ENCODE assay signal across 8 mouse cellular contexts in the genomic region with DNA sequence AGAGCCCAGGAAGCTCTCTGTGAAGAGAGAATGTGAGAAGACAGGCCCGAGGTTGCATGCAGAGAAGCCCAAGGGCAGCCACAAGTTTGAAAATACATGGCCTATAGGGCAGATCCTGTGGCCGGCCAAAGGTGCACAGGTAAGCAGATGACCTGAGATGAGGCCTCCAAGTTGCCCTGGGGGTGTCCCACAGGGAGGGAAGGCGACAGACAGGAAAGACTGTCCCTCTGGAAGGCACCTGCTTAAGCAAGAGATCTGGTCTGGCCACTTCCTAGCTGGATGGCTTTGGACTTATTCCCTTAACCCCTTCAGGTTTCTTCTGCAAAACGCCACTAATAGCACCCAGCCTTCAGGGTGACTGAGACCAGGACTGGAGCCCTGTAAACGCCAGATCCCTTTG. TPM values are rescaled to one million over a fixed set of nuclear protein-coding genes. Genes with fewer than 3 reads are reported as not detected.
DNase-seq lines count a peak whose midpoint lies in the region; ATAC-seq and TF ChIP-seq lines count a peak whose summit lies in the region.

No protein-coding gene starts in this region.

- TF ChIP-seq POLR2A in ES-Bruce4 (IDR thresholded peaks at IDR 0.05; ENCODE audit: insufficient read depth, low read length): no peak
- TF ChIP-seq POLR2A in small intestine, adult 2 months (IDR thresholded peaks at IDR 0.05; ENCODE audit: low read depth, low read length): 0 out of 2 replicates have a peak, but pooled peaks have one; percentile 13

- H3K4me2 ChIP-seq in liver, embryonic 13.5 days: peak overlapping the region; percentile 83

- peaks cover 8% of the 10 kb centered on the region for H3K36me3 ChIP-seq in ES-Bruce4 (ENCODE audit: control insufficient read depth, insufficient read depth, low read length, poor library complexity, severe bottlenecking)
- peaks cover 27% of the 10 kb centered on the region for H3K36me3 ChIP-seq in liver, embryonic 13.5 days
- no peaks in the 10 kb centered on the region for H3K36me3 ChIP-seq in small intestine, adult 2 months (ENCODE audit: control insufficient read depth, insufficient read depth, low read length)

- no peak for TF ChIP-seq EP300 in ES-Bruce4 (IDR thresholded peaks at IDR 0.05; ENCODE audit: insufficient read depth, low read depth, low read length)

- DNase-seq in gastrocnemius, adult 18-20 months (ENCODE audit: low spot score): peak; percentile 27
- DNase-seq in gastrocnemius, adult 8-10 months (ENCODE audit: low spot score in 2 of 2): no peak
- no peak for DNase-seq in liver, embryonic 13.5 days
- DNase-seq in embryo, embryonic 10 days (ENCODE audit: low spot score): no peak

- no peaks in the 10 kb centered on the region for H3K9me3 ChIP-seq in ES-Bruce4 (replicated peaks; ENCODE audit: control insufficient read depth, insufficient read depth, low read length, poor library complexity, severe bottlenecking)
- H3K9me3 ChIP-seq in liver, embryonic 13.5 days (replicated peaks): no peaks in the 10 kb centered on the region

- ATAC-seq in granulocyte monocyte progenitor cell, adult 5-6 weeks (replicated peaks; ENCODE audit: poor library complexity, severe bottlenecking): peak; percentile 6
- ATAC-seq in liver, embryonic 13.5 days (ENCODE audit: low read depth): no peak; the same call in 1 of the 2 replicates
- no peak for ATAC-seq in monocyte, adult 5-6 weeks (replicated peaks; ENCODE audit: insufficient number of reproducible peaks, low FRiP score, low TSS enrichment, poor library complexity, severe bottlenecking)

- H3K9ac ChIP-seq in ES-Bruce4 (ENCODE audit: low read depth, poor library complexity, severe bottlenecking): peak overlapping the region; percentile 72
- H3K9ac ChIP-seq in liver, embryonic 13.5 days: peak overlapping the region; percentile 78

- 7% methylated on average over 5 of the region's 5 CpGs for WGBS in liver, embryonic 13.5 days (ENCODE audit: insufficient replicate concordance)
- 2% methylated on average over 5 of the region's 5 CpGs for WGBS in small intestine, adult 2 months

- no peaks in the 10 kb centered on the region for H3K27me3 ChIP-seq in ES-Bruce4 (ENCODE audit: control insufficient read depth, insufficient read depth, low read length, poor library complexity, severe bottlenecking)
- H3K27me3 ChIP-seq in liver, embryonic 13.5 days: no peaks in the 10 kb centered on the region
- H3K27me3 ChIP-seq in small intestine, adult 2 months (ENCODE audit: control insufficient read depth, insufficient read depth, low read length): no peaks in the 10 kb centered on the region

- peak overlapping the region; percentile 16 for H3K27ac ChIP-seq in ES-Bruce4 (ENCODE audit: insufficient read depth, low read length)
- H3K27ac ChIP-seq in liver, embryonic 13.5 days: peak overlapping the region; percentile 87
- peak overlapping the region; percentile 73 for H3K27ac ChIP-seq in small intestine, adult 2 months (ENCODE audit: insufficient read depth, low read depth, low read length)

- H3K4me3 ChIP-seq in ES-Bruce4 (ENCODE audit: low read depth, low read length): peak overlapping the region; percentile 62
- peak overlapping the region; percentile 79 for H3K4me3 ChIP-seq in liver, embryonic 13.5 days (replicated peaks)
- H3K4me3 ChIP-seq in small intestine, adult 2 months (ENCODE audit: low read depth, low read length): peak overlapping the region; percentile 86

- TF ChIP-seq CTCF in ES-Bruce4 (IDR thresholded peaks at IDR 0.05; ENCODE audit: low read depth, low read length): no peak
- TF ChIP-seq CTCF in small intestine, adult 2 months (IDR thresholded peaks at IDR 0.05; ENCODE audit: extremely low read depth, insufficient read length, insufficient replicate concordance, low read depth, low read length): no peak

- H3K4me1 ChIP-seq in ES-Bruce4 (ENCODE audit: control insufficient read depth, insufficient read depth, low read length): no peaks in the 10 kb centered on the region
- peaks cover 78% of the 10 kb centered on the region for H3K4me1 ChIP-seq in liver, embryonic 13.5 days (replicated peaks)
- peaks cover 24% of the 10 kb centered on the region for H3K4me1 ChIP-seq in small intestine, adult 2 months (ENCODE audit: control insufficient read depth, insufficient read depth, insufficient read length, low read length)

RNA-seq across cellular contexts. Expression of a gene that starts 0.6 kb away (rescaled TPM):
- 10 to 100 TPM; 17.9 to 27.9 TPM for total RNA-seq in gastrocnemius, adult 18-20 months (2021)
- total RNA-seq in gastrocnemius, adult 8-10 months (2022): 10 to 100 TPM; 22.8 to 25.8 (median 24.8) TPM
- polyA plus RNA-seq in ES-Bruce4 (2011; ENCODE audit: insufficient read depth, insufficient read length, low read depth, missing spikeins): 17.4 and 24.2 TPM in 2 replicates
- 25.1 and 62.6 TPM in 2 replicates for total RNA-seq in granulocyte monocyte progenitor cell, adult 5-6 weeks (2014; fragmentation: Nextera tagmentation)
- 28.7 and 30.9 TPM in 2 replicates for total RNA-seq in granulocyte monocyte progenitor cell, adult 5-6 weeks (2017)
- polyA plus RNA-seq in liver, embryonic 13.5 days (2015; fragmentation: Nextera tagmentation; extraction: Ambion mirVana): 42.8 and 46.0 TPM in 2 replicates
- polyA plus RNA-seq in small intestine, adult 2 months (2012; rRNA removed): 74.9 and 156 TPM in 2 replicates
- total RNA-seq in monocyte, adult 5-6 weeks (2017): 24.4 to 70.1 TPM (median 35.2 TPM) in 3 replicates

RNA-seq across cellular contexts. Expression of a gene that starts 2.9 kb away (rescaled TPM):
- total RNA-seq in gastrocnemius, adult 18-20 months (2021): 1 to 10 TPM; 6.1 to 6.4 TPM
- total RNA-seq in gastrocnemius, adult 8-10 months (2022): 1 to 10 TPM; 5.9 to 9.6 (median 7.8) TPM
- polyA plus RNA-seq in ES-Bruce4 (2011; ENCODE audit: insufficient read depth, insufficient read length, low read depth, missing spikeins): 117 and 120 TPM in 2 replicates
- total RNA-seq in granulocyte monocyte progenitor cell, adult 5-6 weeks (2014; fragmentation: Nextera tagmentation): 148 and 183 TPM in 2 replicates
- 153 and 168 TPM in 2 replicates for total RNA-seq in granulocyte monocyte progenitor cell, adult 5-6 weeks (2017)
- 186 and 202 TPM in 2 replicates for polyA plus RNA-seq in liver, embryonic 13.5 days (2015; fragmentation: Nextera tagmentation; extraction: Ambion mirVana)
- polyA plus RNA-seq in small intestine, adult 2 months (2012; rRNA removed): 7.9 and 14.5 TPM in 2 replicates
- 10.9 to 27.9 TPM (median 20.2 TPM) in 3 replicates for total RNA-seq in monocyte, adult 5-6 weeks (2017)

RNA-seq across cellular contexts. Expression of a gene that starts 26.6 kb away (rescaled TPM):
- total RNA-seq in gastrocnemius, adult 18-20 months (2021): 10 to 100 TPM; 63.1 to 63.5 TPM
- 10 to 100 TPM; 66.1 to 68.8 (median 66.9) TPM for total RNA-seq in gastrocnemius, adult 8-10 months (2022)
- 0.81 and 1.2 TPM in 2 replicates for polyA plus RNA-seq in ES-Bruce4 (2011; ENCODE audit: insufficient read depth, insufficient read length, low read depth, missing spikeins)
- not detected in 2 replicates for total RNA-seq in granulocyte monocyte progenitor cell, adult 5-6 weeks (2014; fragmentation: Nextera tagmentation)
- not detected in 2 replicates for total RNA-seq in granulocyte monocyte progenitor cell, adult 5-6 weeks (2017)
- 2.3 and 2.9 TPM in 2 replicates for polyA plus RNA-seq in liver, embryonic 13.5 days (2015; fragmentation: Nextera tagmentation; extraction: Ambion mirVana)
- 13.6 and 22.1 TPM in 2 replicates for polyA plus RNA-seq in small intestine, adult 2 months (2012; rRNA removed)
- total RNA-seq in monocyte, adult 5-6 weeks (2017): not detected in 3 replicates

RNA-seq across cellular contexts. Expression of a gene that starts 59.7 kb away (rescaled TPM):
- 10 to 100 TPM; 20.6 to 23.2 TPM for total RNA-seq in gastrocnemius, adult 18-20 months (2021)
- 10 to 100 TPM; 21.1 to 25.9 (median 22.0) TPM for total RNA-seq in gastrocnemius, adult 8-10 months (2022)
- polyA plus RNA-seq in ES-Bruce4 (2011; ENCODE audit: insufficient read depth, insufficient read length, low read depth, missing spikeins): 16.7 and 18.3 TPM in 2 replicates
- 19.7 and 21.6 TPM in 2 replicates for total RNA-seq in granulocyte monocyte progenitor cell, adult 5-6 weeks (2014; fragmentation: Nextera tagmentation)
- total RNA-seq in granulocyte monocyte progenitor cell, adult 5-6 weeks (2017): 22.3 and 35.6 TPM in 2 replicates
- 45.5 and 46.5 TPM in 2 replicates for polyA plus RNA-seq in liver, embryonic 13.5 days (2015; fragmentation: Nextera tagmentation; extraction: Ambion mirVana)
- 25.8 and 68.7 TPM in 2 replicates for polyA plus RNA-seq in small intestine, adult 2 months (2012; rRNA removed)
- 32.9 to 52.6 TPM (median 51.6 TPM) in 3 replicates for total RNA-seq in monocyte, adult 5-6 weeks (2017)

Comparison
In these comparisons a context has a peak if more than half of its experiments do, and no peak if none do; other contexts are left out.
1. H3K27ac ChIP-seq: peak in every context shown above with its lines; median percentile 87 in liver, embryonic 13.5 days; 73 in small intestine, adult 2 months; 16 in ES-Bruce4.
2. RNA of a gene that starts 26.6 kb away (total RNA-seq): 66.1 to 68.8 TPM in gastrocnemius, adult 8-10 months and 63.1 to 63.5 TPM in gastrocnemius, adult 18-20 months; not detected in granulocyte monocyte progenitor cell, adult 5-6 weeks and not detected in monocyte, adult 5-6 weeks; every median in the first group is over 10 times any median in the second.
3. Peak in every context shown above with its lines, with median percentiles within 50 percentile points of each other: H3K4me3 ChIP-seq.